Comparison of ENCODE assay signal across 13 mouse cellular contexts in the genomic region with DNA sequence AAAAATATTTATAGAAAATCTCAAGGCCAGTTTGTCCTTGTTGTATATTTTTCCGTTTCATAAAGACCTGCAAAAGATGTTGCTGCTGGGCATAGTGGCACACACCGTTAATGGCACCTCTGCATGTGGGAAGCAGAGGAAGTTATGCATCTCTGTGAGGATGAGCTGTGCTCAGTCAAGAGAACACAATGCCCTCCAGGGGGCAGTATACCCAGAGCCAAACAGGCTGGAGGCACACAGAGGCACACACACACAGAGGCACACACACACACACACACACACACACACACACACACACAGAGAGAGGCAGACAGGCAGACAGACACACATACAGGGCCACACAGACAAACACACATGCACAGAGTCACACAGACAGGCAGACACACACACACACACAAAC.
DNase-seq lines count a peak whose midpoint lies in the region; ATAC-seq and TF ChIP-seq lines count a peak whose summit lies in the region.
"Had no signal": no experiment of that assay in that cellular context is flagged by ENCODE, and none has a peak within 500 bp of the region (broad histone marks: within the 10 kb centered on the region; RNA-seq: fewer than 3 reads in every experiment).

No protein-coding gene starts in this region.

- H3K4me1 ChIP-seq in intestine, postnatal 0 days (replicated peaks; ENCODE audit: control insufficient read depth, insufficient read depth, low read length), result no peaks in the 10 kb centered on the region
- no peaks in the 10 kb centered on the region for H3K4me1 ChIP-seq in intestine, embryonic 15.5 days (replicated peaks)
- H3K4me1 ChIP-seq in lung, postnatal 0 days (ENCODE audit: insufficient read depth, low read depth, low read length), result no peaks in the 10 kb centered on the region
- H3K4me1 ChIP-seq in heart, embryonic 12.5 days (replicated peaks), result peaks cover 14% of the 10 kb centered on the region

- H3K9me3 ChIP-seq in intestine, postnatal 0 days (ENCODE audit: control insufficient read depth), result no peaks in the 10 kb centered on the region
- no peaks in the 10 kb centered on the region for H3K9me3 ChIP-seq in intestine, embryonic 15.5 days
- no peaks in the 10 kb centered on the region for H3K9me3 ChIP-seq in lung, postnatal 0 days (ENCODE audit: low read length)
- no peaks in the 10 kb centered on the region for H3K9me3 ChIP-seq in heart, embryonic 12.5 days (replicated peaks)
- H3K9me3 ChIP-seq: embryonic facial prominence, embryonic 13.5 days; lung, embryonic 15.5 days had no signal

- H3K36me3 ChIP-seq in intestine, postnatal 0 days (ENCODE audit: control insufficient read depth, insufficient read depth), result peaks cover 20% of the 10 kb centered on the region; the same call in 1 of the 2 replicates
- H3K36me3 ChIP-seq in intestine, embryonic 15.5 days, result peaks cover 8% of the 10 kb centered on the region; the same call in 1 of the 2 replicates
- H3K36me3 ChIP-seq in lung, postnatal 0 days (ENCODE audit: insufficient read depth, low read length), result peaks cover 6% of the 10 kb centered on the region; the same call in 1 of the 2 replicates
- peaks cover 83% of the 10 kb centered on the region for H3K36me3 ChIP-seq in heart, embryonic 12.5 days

- no peak overlapping the region for H3K27ac ChIP-seq in intestine, postnatal 0 days (ENCODE audit: low read depth, low read length)
- no peak overlapping the region for H3K27ac ChIP-seq in intestine, embryonic 15.5 days
- H3K27ac ChIP-seq in lung, postnatal 0 days (ENCODE audit: low read length), result no peak overlapping the region
- H3K27ac ChIP-seq in heart, embryonic 12.5 days (ENCODE audit: poor library complexity, severe bottlenecking), result no peak overlapping the region
- H3K27ac ChIP-seq: lung, embryonic 15.5 days had no signal

- DNase-seq in lung, postnatal 0 days (ENCODE audit: low spot score), result no peak
- no peak for DNase-seq in lung, adult 18-20 months
- peak; percentile 58 for DNase-seq in R1 (ENCODE audit: low read depth, low spot score)
- DNase-seq in naive thymus-derived CD4-positive, alpha-beta T cell, adult 2 months (ENCODE audit: low read depth), result peak; percentile 35
- no peak for DNase-seq in embryo, embryonic 10.5 days (ENCODE audit: low spot score)
- DNase-seq: adrenal gland, adult 8-10 months; cerebellum, adult 9-11 months had no signal

- TF ChIP-seq EP300 in lung, postnatal 0 days (IDR thresholded peaks at IDR 0.05), result no peak

- H3K4me2 ChIP-seq in intestine, postnatal 0 days (replicated peaks; ENCODE audit: low read depth), result no peak overlapping the region
- no peak overlapping the region for H3K4me2 ChIP-seq in intestine, embryonic 15.5 days (replicated peaks)
- H3K4me2 ChIP-seq in lung, postnatal 0 days (replicated peaks; ENCODE audit: low read depth, low read length), result no peak overlapping the region
- H3K4me2 ChIP-seq in heart, embryonic 12.5 days, result no peak overlapping the region
- H3K4me2 ChIP-seq: embryonic facial prominence, embryonic 13.5 days; lung, embryonic 15.5 days had no signal

- H3K4me3 ChIP-seq in intestine, postnatal 0 days (ENCODE audit: low read depth, low read length), result no peak overlapping the region
- no peak overlapping the region for H3K4me3 ChIP-seq in intestine, embryonic 15.5 days (replicated peaks)
- H3K4me3 ChIP-seq in lung, postnatal 0 days (ENCODE audit: low read depth, low read length), result no peak overlapping the region
- no peak overlapping the region for H3K4me3 ChIP-seq in heart, embryonic 12.5 days
- H3K4me3 ChIP-seq: embryonic facial prominence, embryonic 13.5 days; lung, embryonic 15.5 days; myocyte had no signal

- ATAC-seq in intestine, postnatal 0 days, result no peak
- ATAC-seq in intestine, embryonic 15.5 days, result no peak
- no peak for ATAC-seq in lung, postnatal 0 days
- ATAC-seq in heart, embryonic 12.5 days (ENCODE audit: insufficient number of reproducible peaks, low FRiP score), result no peak

- TF ChIP-seq CTCF in intestine, postnatal 0 days (IDR thresholded peaks at IDR 0.05; ENCODE audit: low read depth), result peak; percentile 55
- TF ChIP-seq CTCF in lung, postnatal 0 days (IDR thresholded peaks at IDR 0.05), result peak; percentile 46

- H3K9ac ChIP-seq in intestine, postnatal 0 days (ENCODE audit: low read depth, low read length), result no peak overlapping the region
- H3K9ac ChIP-seq in intestine, embryonic 15.5 days, result no peak overlapping the region
- H3K9ac ChIP-seq in lung, postnatal 0 days (replicated peaks; ENCODE audit: low read depth), result no peak overlapping the region
- no peak overlapping the region for H3K9ac ChIP-seq in heart, embryonic 12.5 days
- H3K9ac ChIP-seq: embryonic facial prominence, embryonic 13.5 days; lung, embryonic 15.5 days had no signal

- 81% methylated on average over 2 of the region's 2 CpGs for WGBS in intestine, postnatal 0 days
- WGBS in intestine, embryonic 15.5 days, result 79% methylated on average over 2 of the region's 2 CpGs
- WGBS in lung, postnatal 0 days, result 74% methylated on average over 2 of the region's 2 CpGs
- 77% methylated on average over 2 of the region's 2 CpGs for WGBS in heart, embryonic 12.5 days

- H3K27me3 ChIP-seq in intestine, postnatal 0 days (replicated peaks; ENCODE audit: control insufficient read depth, insufficient read depth, low read length), result no peaks in the 10 kb centered on the region
- no peaks in the 10 kb centered on the region for H3K27me3 ChIP-seq in intestine, embryonic 15.5 days (replicated peaks)
- H3K27me3 ChIP-seq in lung, postnatal 0 days (replicated peaks; ENCODE audit: insufficient read depth, low read length), result no peaks in the 10 kb centered on the region
- H3K27me3 ChIP-seq in heart, embryonic 12.5 days (replicated peaks), result no peaks in the 10 kb centered on the region
- H3K27me3 ChIP-seq: embryonic facial prominence, embryonic 13.5 days; lung, embryonic 15.5 days had no signal

Comparison
In these comparisons a context has a peak if more than half of its experiments do, and no peak if none do; other contexts are left out.
1. DNase-seq: peak in R1 (single experiment) and naive thymus-derived CD4-positive, alpha-beta T cell, adult 2 months (single experiment); none in lung, postnatal 0 days (single experiment), lung, adult 18-20 months (0 of 2) and embryo, embryonic 10.5 days (single experiment).